Mouse (Mus musculus): ENCODE measurements around the gene Sema5b. TPM values are rescaled to one million over a fixed set of nuclear protein-coding genes. Genes with fewer than 3 reads are reported as not detected.

Gene Sema5b
- total and polyA plus RNA-seq, 3 experiments, result not detected

GRCm38 (mm10) chr16:35524200-35524599 lies 16.7 kb upstream of the Sema5b start:
- H3K9me3 ChIP-seq (replicated peaks; ENCODE audit: insufficient read depth, low read length), result no peaks in the 10 kb centered on the region
- no peak for TF ChIP-seq ETS1 (IDR thresholded peaks at IDR 0.05; ENCODE audit: low read depth, low read length)
- TF ChIP-seq HCFC1 (IDR thresholded peaks at IDR 0.05; ENCODE audit: low read depth, low read length), result no peak
- no peak for TF ChIP-seq POLR2AphosphoS2 (IDR thresholded peaks at IDR 0.05; ENCODE audit: low read length)
- no peak for TF ChIP-seq GATA1 (IDR thresholded peaks at IDR 0.05; ENCODE audit: low read depth, low read length)
- TF ChIP-seq ELF1 (IDR thresholded peaks at IDR 0.05; ENCODE audit: low read depth, low read length), result no peak
- no peak for TF ChIP-seq E2F4 (IDR thresholded peaks at IDR 0.05; ENCODE audit: borderline replicate concordance, low read depth, low read length)
- no peak for TF ChIP-seq MAFK (IDR thresholded peaks at IDR 0.05; ENCODE audit: borderline replicate concordance, low read depth, low read length)
- TF ChIP-seq ZMIZ1 (IDR thresholded peaks at IDR 0.05; ENCODE audit: low read depth, low read length), result no peak
- no peak for TF ChIP-seq ZNF384 (IDR thresholded peaks at IDR 0.05; ENCODE audit: low read depth, low read length)
- no peak overlapping the region for H3K9ac ChIP-seq (ENCODE audit: control insufficient read depth, low read depth, low read length, poor library complexity, severe bottlenecking)
- no peak overlapping the region for H3K27ac ChIP-seq (ENCODE audit: control insufficient read depth, low read depth, low read length)
- no peaks in the 10 kb centered on the region for H3K79me2 ChIP-seq (ENCODE audit: control insufficient read depth, insufficient read depth, low read length, poor library complexity)
- H3K36me3 ChIP-seq (ENCODE audit: control insufficient read depth in 1 of 2, insufficient read depth in 2 of 2, low read length in 2 of 2), result no peaks in the 10 kb centered on the region
- H3K4me1 ChIP-seq (ENCODE audit: control insufficient read depth in 1 of 2, insufficient read depth in 2 of 2, low read length in 2 of 2), result no peaks in the 10 kb centered on the region
- no peak overlapping the region for H3K4me3 ChIP-seq (ENCODE audit: control insufficient read depth in 1 of 2, insufficient read depth in 1 of 2, low read depth in 2 of 2, low read length in 2 of 2)
- no peak for DNase-seq (ENCODE audit: low read depth, low spot score)
- no peaks in the 10 kb centered on the region for H3K27me3 ChIP-seq (ENCODE audit: control insufficient read depth in 1 of 2, insufficient read depth in 2 of 2, low read length in 2 of 2)

DNA sequence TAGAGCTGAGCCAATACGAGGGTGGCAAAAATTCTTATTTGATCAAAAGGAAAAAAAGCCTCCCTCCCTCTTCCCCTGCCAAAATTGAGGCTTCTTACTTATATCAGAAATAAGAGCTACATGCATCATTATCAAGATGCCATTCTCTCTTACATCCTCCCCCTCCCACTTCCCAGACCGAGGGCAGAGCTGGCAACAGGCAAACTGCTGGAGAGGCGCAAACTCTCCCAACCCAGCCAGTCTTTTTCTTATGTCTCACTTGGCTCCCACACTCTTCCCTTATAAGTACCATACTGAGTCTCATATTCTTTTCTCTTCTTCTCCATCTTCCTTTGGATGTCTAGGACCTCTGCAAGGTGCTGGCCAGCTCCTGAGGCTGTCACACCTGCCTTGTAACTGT lies 6.3 kb upstream of the Sema5b start:
- no peak for DNase-seq (ENCODE audit: low read depth, low spot score)

DNA sequence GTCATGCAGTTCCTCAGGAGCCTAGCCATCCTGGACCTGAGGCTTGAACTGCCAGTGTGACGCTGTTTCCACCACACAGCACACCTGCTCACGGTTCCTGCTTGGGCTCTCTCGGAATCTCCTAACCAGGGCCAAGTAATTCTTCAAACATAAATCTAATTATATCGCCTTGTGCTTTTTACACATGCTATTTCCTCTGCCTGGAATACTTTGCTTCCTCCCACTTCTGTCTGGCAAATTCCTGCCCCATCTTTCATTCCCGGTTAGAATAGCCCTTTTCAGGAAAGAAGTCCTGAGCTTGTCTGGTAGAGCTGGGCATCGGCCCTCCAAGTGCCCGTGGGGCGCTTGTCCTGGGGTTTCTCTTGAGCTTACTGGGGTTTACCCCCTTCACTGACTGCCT lies 3.3 kb upstream of the Sema5b start:
- H3K27ac ChIP-seq (ENCODE audit: control insufficient read depth, low read depth, low read length), result no peak overlapping the region
- no peaks in the 10 kb centered on the region for H3K36me3 ChIP-seq (ENCODE audit: control insufficient read depth in 1 of 2, insufficient read depth in 2 of 2, low read length in 2 of 2)
- H3K27me3 ChIP-seq (ENCODE audit: control insufficient read depth in 1 of 2, insufficient read depth in 2 of 2, low read length in 2 of 2), result no peaks in the 10 kb centered on the region
- H3K79me2 ChIP-seq (ENCODE audit: control insufficient read depth, insufficient read depth, low read length, poor library complexity), result no peaks in the 10 kb centered on the region
- no peak overlapping the region for H3K4me3 ChIP-seq (ENCODE audit: control insufficient read depth in 1 of 2, insufficient read depth in 1 of 2, low read depth in 2 of 2, low read length in 2 of 2)
- DNase-seq (ENCODE audit: low read depth, low spot score), result no peak
- TF ChIP-seq ZKSCAN1 (IDR thresholded peaks at IDR 0.05; ENCODE audit: low read depth, low read length), result no peak
- no peak for TF ChIP-seq TAL1 (IDR thresholded peaks at IDR 0.05; ENCODE audit: low read length)
- no peak for TF ChIP-seq MAX (IDR thresholded peaks at IDR 0.05; ENCODE audit: low read length)
- TF ChIP-seq RAD21 (IDR thresholded peaks at IDR 0.05; ENCODE audit: low read depth, low read length), result no peak
- no peak for TF ChIP-seq MXI1 (IDR thresholded peaks at IDR 0.05; ENCODE audit: low read depth, low read length)
- TF ChIP-seq ZMIZ1 (IDR thresholded peaks at IDR 0.05; ENCODE audit: low read depth, low read length), result no peak
- no peak for TF ChIP-seq CHD2 (IDR thresholded peaks at IDR 0.05; ENCODE audit: low read length)
- TF ChIP-seq ETS1 (IDR thresholded peaks at IDR 0.05; ENCODE audit: low read depth, low read length), result no peak
- TF ChIP-seq POLR2A (IDR thresholded peaks at IDR 0.05; ENCODE audit: control insufficient read depth in 1 of 2, insufficient read depth in 1 of 2, low read depth in 1 of 2, low read length in 2 of 2, poor library complexity in 1 of 2), result no peak
- no peak for TF ChIP-seq POLR2AphosphoS2 (IDR thresholded peaks at IDR 0.05; ENCODE audit: low read length)
- TF ChIP-seq SMC3 (IDR thresholded peaks at IDR 0.05; ENCODE audit: low read depth, low read length), result no peak
- TF ChIP-seq GABPA (IDR thresholded peaks at IDR 0.05; ENCODE audit: low read depth, low read length), result no peak
- no peak for TF ChIP-seq USF1 (IDR thresholded peaks at IDR 0.05; ENCODE audit: low read depth, low read length)
- TF ChIP-seq TBP (IDR thresholded peaks at IDR 0.05; ENCODE audit: low read depth, low read length), result no peak
- no peak for TF ChIP-seq POLR2AphosphoS5 (IDR thresholded peaks at IDR 0.05; ENCODE audit: borderline replicate concordance, low read depth, low read length)
- no peak for TF ChIP-seq MYB (IDR thresholded peaks at IDR 0.05; ENCODE audit: low read depth, low read length)
- H3K9me3 ChIP-seq (replicated peaks; ENCODE audit: insufficient read depth, low read length), result no peaks in the 10 kb centered on the region
- no peak overlapping the region for H3K9ac ChIP-seq (ENCODE audit: control insufficient read depth, low read depth, low read length, poor library complexity, severe bottlenecking)
- no peaks in the 10 kb centered on the region for H3K4me1 ChIP-seq (ENCODE audit: control insufficient read depth in 1 of 2, insufficient read depth in 2 of 2, low read length in 2 of 2)

More for the DNA sequence above, 6.3 kb upstream of the Sema5b start:
- Histone ChIP-seq H3K27me3 (ENCODE audit: control insufficient read depth in 1 of 2, insufficient read depth in 2 of 2, low read length in 2 of 2) (no peaks in the 10 kb centered on the region), H3K9me3 (replicated peaks; ENCODE audit: insufficient read depth, low read length) (no peaks in the 10 kb centered on the region), H3K4me3 (ENCODE audit: control insufficient read depth in 1 of 2, insufficient read depth in 1 of 2, low read depth in 2 of 2, low read length in 2 of 2) (no peak overlapping the region), H3K79me2 (ENCODE audit: control insufficient read depth, insufficient read depth, low read length, poor library complexity) (no peaks in the 10 kb centered on the region), H3K27ac (ENCODE audit: control insufficient read depth, low read depth, low read length) (no peak overlapping the region), H3K9ac (ENCODE audit: control insufficient read depth, low read depth, low read length, poor library complexity, severe bottlenecking) (no peak overlapping the region), H3K4me1 (ENCODE audit: control insufficient read depth in 1 of 2, insufficient read depth in 2 of 2, low read length in 2 of 2) (no peaks in the 10 kb centered on the region), H3K36me3 (ENCODE audit: control insufficient read depth in 1 of 2, insufficient read depth in 2 of 2, low read length in 2 of 2) (no peaks in the 10 kb centered on the region)
- TF ChIP-seq GATA1 (IDR thresholded peaks at IDR 0.05; ENCODE audit: low read depth, low read length) (no peak), JUND (IDR thresholded peaks at IDR 0.05; ENCODE audit: low read depth, low read length) (no peak), SIN3A (IDR thresholded peaks at IDR 0.05; ENCODE audit: low read length) (no peak), POLR2AphosphoS5 (IDR thresholded peaks at IDR 0.05; ENCODE audit: borderline replicate concordance, low read depth, low read length) (no peak), E2F4 (IDR thresholded peaks at IDR 0.05; ENCODE audit: borderline replicate concordance, low read depth, low read length) (no peak), ETS1 (IDR thresholded peaks at IDR 0.05; ENCODE audit: low read depth, low read length) (no peak), MYB (IDR thresholded peaks at IDR 0.05; ENCODE audit: low read depth, low read length) (no peak), ZMIZ1 (IDR thresholded peaks at IDR 0.05; ENCODE audit: low read depth, low read length) (no peak), ZC3H11A (IDR thresholded peaks at IDR 0.05; ENCODE audit: low read depth, low read length) (no peak), MAZ (IDR thresholded peaks at IDR 0.05; ENCODE audit: low read depth, low read length) (no peak)
